Mouse (Mus musculus): ENCODE results near the gene Bsn. TPM values are rescaled to one million over a fixed set of nuclear protein-coding genes. Genes with fewer than 3 reads are reported as not detected.

Gene Bsn
- polyA plus RNA-seq, 1 experiment from 2014 or later: 1.3 TPM

DNA sequence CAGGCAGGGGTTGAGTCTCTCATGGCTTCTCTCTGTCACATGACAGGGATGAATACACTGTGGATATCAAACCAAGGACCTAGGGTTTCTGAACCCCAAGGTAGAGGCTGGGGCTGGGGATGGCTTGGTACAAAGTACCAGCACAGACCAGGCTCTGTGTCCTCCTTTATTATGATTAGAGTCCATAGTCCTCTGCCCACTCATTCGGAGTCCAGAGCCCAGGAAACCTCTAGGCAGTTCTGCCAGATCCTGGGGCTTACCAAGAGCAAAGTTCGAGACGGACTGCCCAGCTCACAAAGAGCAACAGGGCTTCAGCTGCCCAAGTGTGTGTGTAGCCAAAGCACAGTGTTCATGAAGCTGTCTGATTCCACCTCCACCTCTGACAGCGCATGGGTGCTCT, 104.9 kb downstream of the Bsn start:
- H3K36me3 ChIP-seq: peaks cover 61% of the 10 kb centered on the region
- no peak overlapping the region for H3K4me2 ChIP-seq (replicated peaks)
- no peak for ATAC-seq (ENCODE audit: insufficient number of reproducible peaks, low FRiP score, low TSS enrichment, low read depth)
- H3K4me1 ChIP-seq: peaks cover 15% of the 10 kb centered on the region
- WGBS: 89% methylated on average over 4 of the region's 4 CpGs
- H3K27ac ChIP-seq (replicated peaks): no peak overlapping the region
- H3K4me3 ChIP-seq (replicated peaks): no peak overlapping the region
- peaks cover 33% of the 10 kb centered on the region for H3K27me3 ChIP-seq
- no peaks in the 10 kb centered on the region for H3K9me3 ChIP-seq (replicated peaks)
- H3K9ac ChIP-seq: no peak overlapping the region

DNA sequence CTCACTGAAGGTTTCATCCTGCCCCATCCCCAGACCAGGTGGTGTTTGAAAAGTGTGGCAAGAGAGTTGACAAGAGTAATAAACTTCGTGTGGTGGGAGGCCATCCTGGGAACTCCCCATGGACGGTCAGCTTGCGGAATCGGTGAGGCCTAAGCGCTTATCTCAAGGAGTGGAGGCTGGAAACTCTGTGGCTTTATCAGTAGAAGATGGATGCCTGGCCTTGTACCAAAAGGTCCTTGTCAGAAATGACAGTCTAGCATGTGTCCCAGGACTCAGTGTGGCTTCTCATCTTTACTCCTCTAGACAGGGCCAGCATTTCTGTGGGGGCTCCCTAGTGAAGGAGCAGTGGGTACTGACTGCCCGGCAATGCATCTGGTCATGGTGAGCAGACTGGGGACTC, 106.6 kb downstream of the Bsn start:
- H3K4me2 ChIP-seq (replicated peaks): no peak overlapping the region
- H3K27ac ChIP-seq (replicated peaks): no peak overlapping the region
- H3K4me3 ChIP-seq (replicated peaks): no peak overlapping the region
- peaks cover 33% of the 10 kb centered on the region for H3K27me3 ChIP-seq
- no peak for ATAC-seq (ENCODE audit: insufficient number of reproducible peaks, low FRiP score, low TSS enrichment, low read depth)
- 85% methylated on average over 6 of the region's 6 CpGs for WGBS
- H3K4me1 ChIP-seq: peaks cover 22% of the 10 kb centered on the region
- no peak overlapping the region for H3K9ac ChIP-seq
- peaks cover 44% of the 10 kb centered on the region for H3K36me3 ChIP-seq
- no peaks in the 10 kb centered on the region for H3K9me3 ChIP-seq (replicated peaks)

- Histone ChIP-seq H3K4me2 (replicated peaks) (peak within 1 kb of the TSS; percentile 36), H3K4me3 (replicated peaks) (peak within 1 kb of the TSS; percentile 12; the same call in 1 of the 2 replicates), H3K9ac (no peak within 1 kb of the TSS), H3K27ac (replicated peaks) (no peak within 1 kb of the TSS), H3K27me3 (peaks cover 33% of the 10 kb centered on the region), H3K9me3 (replicated peaks) (no peaks in the 10 kb centered on the region), H3K36me3 (peaks cover 38% of the 10 kb centered on the region), H3K4me1 (peaks cover 28% of the 10 kb centered on the region)
- no peak for ATAC-seq (ENCODE audit: insufficient number of reproducible peaks, low FRiP score, low TSS enrichment, low read depth)
- WGBS: 31% methylated on average over 12 of the region's 12 CpGs
These were observed 107.2 kb downstream of the Bsn start, which contains the start of gene Rnf123 for GRCm38 (mm10) chr9:108082988-108083431. TSS of gene Rnf123 (minus strand) at chr9:108083346.

GRCm38 (mm10) chr9:108082549-108082948, 107.6 kb downstream of the Bsn start:
- H3K9ac ChIP-seq: no peak overlapping the region
- H3K4me1 ChIP-seq: peaks cover 31% of the 10 kb centered on the region
- ATAC-seq (ENCODE audit: insufficient number of reproducible peaks, low FRiP score, low TSS enrichment, low read depth): no peak
- H3K4me2 ChIP-seq (replicated peaks): peak overlapping the region; percentile 36
- no peak overlapping the region for H3K27ac ChIP-seq (replicated peaks)
- peaks cover 33% of the 10 kb centered on the region for H3K27me3 ChIP-seq
- peaks cover 34% of the 10 kb centered on the region for H3K36me3 ChIP-seq
- H3K4me3 ChIP-seq (replicated peaks): peak overlapping the region; percentile 12; the same call in 1 of the 2 replicates
- no peaks in the 10 kb centered on the region for H3K9me3 ChIP-seq (replicated peaks)
- WGBS: 4% methylated on average over 19 of the region's 19 CpGs

DNA sequence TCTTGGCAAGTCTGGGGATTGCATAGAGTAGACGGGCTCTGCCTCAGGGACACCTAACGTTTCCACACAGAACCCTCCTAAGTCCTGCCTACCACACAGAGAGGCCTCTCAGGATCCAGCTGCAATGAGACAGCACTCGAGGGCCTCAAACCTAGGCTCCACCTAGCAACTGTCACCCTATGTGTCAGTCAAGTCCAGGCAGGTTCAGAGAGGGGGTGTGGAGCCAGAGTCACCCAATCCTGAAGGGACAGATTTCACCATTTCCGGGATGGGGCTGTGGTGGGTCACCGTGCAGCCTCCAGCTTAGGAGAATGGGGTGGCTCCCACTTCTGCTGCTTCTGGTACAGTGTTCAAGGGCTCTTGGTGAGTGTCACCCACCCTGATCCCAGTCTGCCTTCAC, 110.0 kb downstream of the Bsn start, which contains the start of gene Mst1:
Gene Mst1 (plus strand): TSS at position 269 of the 400 bp plus-strand sequence.
- H3K27ac ChIP-seq (replicated peaks): peak within 1 kb of the TSS; percentile 30; the same call in 1 of the 2 replicates
- H3K9me3 ChIP-seq (replicated peaks): no peaks in the 10 kb centered on the region
- ATAC-seq (ENCODE audit: insufficient number of reproducible peaks, low FRiP score, low TSS enrichment, low read depth): no peak
- H3K27me3 ChIP-seq: peaks cover 33% of the 10 kb centered on the region
- peaks cover 31% of the 10 kb centered on the region for H3K4me1 ChIP-seq
- WGBS: 53% methylated on average over 5 of the region's 5 CpGs
- peak within 1 kb of the TSS; percentile 68 for H3K4me3 ChIP-seq (replicated peaks)
- H3K9ac ChIP-seq: peak within 1 kb of the TSS; percentile 82
- H3K36me3 ChIP-seq: peaks cover 10% of the 10 kb centered on the region
- H3K4me2 ChIP-seq (replicated peaks): peak within 1 kb of the TSS; percentile 67

GRCm38 (mm10) chr9:108073141-108073930, 116.8 kb downstream of the Bsn start:
- Histone ChIP-seq H3K9ac (no peak overlapping the region), H3K9me3 (replicated peaks) (no peaks in the 10 kb centered on the region), H3K4me3 (replicated peaks) (no peak overlapping the region), H3K27ac (replicated peaks) (no peak overlapping the region), H3K4me2 (replicated peaks) (no peak overlapping the region), H3K27me3 (no peaks in the 10 kb centered on the region), H3K36me3 (peaks cover 31% of the 10 kb centered on the region), H3K4me1 (peaks cover 7% of the 10 kb centered on the region)
- ATAC-seq (ENCODE audit: insufficient number of reproducible peaks, low FRiP score, low TSS enrichment, low read depth): no peak
- 66% methylated on average over 7 of the region's 7 CpGs for WGBS

GRCm38 (mm10) chr9:108072481-108072924, 117.7 kb downstream of the Bsn start:
- WGBS: 73% methylated on average over 9 of the region's 9 CpGs
- H3K9me3 ChIP-seq (replicated peaks): no peaks in the 10 kb centered on the region
- no peak overlapping the region for H3K4me2 ChIP-seq (replicated peaks)
- no peak overlapping the region for H3K9ac ChIP-seq
- no peak for ATAC-seq (ENCODE audit: insufficient number of reproducible peaks, low FRiP score, low TSS enrichment, low read depth)
- H3K27me3 ChIP-seq: no peaks in the 10 kb centered on the region
- H3K36me3 ChIP-seq: peaks cover 35% of the 10 kb centered on the region
- no peak overlapping the region for H3K27ac ChIP-seq (replicated peaks)
- H3K4me1 ChIP-seq: no peaks in the 10 kb centered on the region
- H3K4me3 ChIP-seq (replicated peaks): no peak overlapping the region

GRCm38 (mm10) chr9:108071801-108072200, 118.4 kb downstream of the Bsn start:
- no peaks in the 10 kb centered on the region for H3K4me1 ChIP-seq
- WGBS: 87% methylated on average over 4 of the region's 4 CpGs
- no peak for ATAC-seq (ENCODE audit: insufficient number of reproducible peaks, low FRiP score, low TSS enrichment, low read depth)
- no peak overlapping the region for H3K9ac ChIP-seq
- H3K27me3 ChIP-seq: no peaks in the 10 kb centered on the region
- peaks cover 41% of the 10 kb centered on the region for H3K36me3 ChIP-seq
- no peak overlapping the region for H3K4me2 ChIP-seq (replicated peaks)
- no peak overlapping the region for H3K4me3 ChIP-seq (replicated peaks)
- no peak overlapping the region for H3K27ac ChIP-seq (replicated peaks)
- H3K9me3 ChIP-seq (replicated peaks): no peaks in the 10 kb centered on the region

- ATAC-seq (ENCODE audit: insufficient number of reproducible peaks, low FRiP score, low TSS enrichment, low read depth): no peak
- H3K4me2 ChIP-seq (replicated peaks): no peak overlapping the region
- WGBS: 85% methylated on average over 7 of the region's 7 CpGs
- H3K9ac ChIP-seq: no peak overlapping the region
- no peak overlapping the region for H3K4me3 ChIP-seq (replicated peaks)
- H3K27ac ChIP-seq (replicated peaks): no peak overlapping the region
- no peaks in the 10 kb centered on the region for H3K9me3 ChIP-seq (replicated peaks)
- H3K27me3 ChIP-seq: no peaks in the 10 kb centered on the region
- H3K36me3 ChIP-seq: peaks cover 52% of the 10 kb centered on the region
- no peaks in the 10 kb centered on the region for H3K4me1 ChIP-seq
These were observed 120.7 kb downstream of the Bsn start for GRCm38 (mm10) chr9:108069529-108069928.

- 85% methylated on average over 9 of the region's 9 CpGs for WGBS
- Histone ChIP-seq H3K36me3 (peaks cover 57% of the 10 kb centered on the region), H3K27ac (replicated peaks) (no peak overlapping the region)
These were observed 121.2 kb downstream of the Bsn start for GRCm38 (mm10) chr9:108069007-108069406.

GRCm38 (mm10) chr9:108067900-108068299, 122.3 kb downstream of the Bsn start:
- H3K9me3 ChIP-seq (replicated peaks): no peaks in the 10 kb centered on the region
- ATAC-seq (ENCODE audit: insufficient number of reproducible peaks, low FRiP score, low TSS enrichment, low read depth): no peak
- H3K27ac ChIP-seq (replicated peaks): no peak overlapping the region
- H3K4me1 ChIP-seq: no peaks in the 10 kb centered on the region
- H3K4me3 ChIP-seq (replicated peaks): no peak overlapping the region
- no peak overlapping the region for H3K9ac ChIP-seq
- H3K36me3 ChIP-seq: peaks cover 68% of the 10 kb centered on the region
- 15% methylated on average over 8 of the region's 8 CpGs for WGBS
- no peaks in the 10 kb centered on the region for H3K27me3 ChIP-seq
- H3K4me2 ChIP-seq (replicated peaks): no peak overlapping the region

More at GRCm38 (mm10) chr9:108069007-108069406, 121.2 kb downstream of the Bsn start:
- no peak overlapping the region for H3K4me2 ChIP-seq (replicated peaks)
- no peaks in the 10 kb centered on the region for H3K9me3 ChIP-seq (replicated peaks)
- no peak overlapping the region for H3K9ac ChIP-seq
- no peaks in the 10 kb centered on the region for H3K4me1 ChIP-seq
- no peak overlapping the region for H3K4me3 ChIP-seq (replicated peaks)
- ATAC-seq (ENCODE audit: insufficient number of reproducible peaks, low FRiP score, low TSS enrichment, low read depth): no peak
- no peaks in the 10 kb centered on the region for H3K27me3 ChIP-seq

Data from embryonic facial prominence, embryonic 15.5 days (tissue).